Mouse (Mus musculus) liver, adult 2 months (tissue): ENCODE measurements around the gene Ppp1r1b. TPM values are rescaled to one million over a fixed set of nuclear protein-coding genes. Genes with fewer than 3 reads are reported as not detected.
A peak's percentile ranks its signal among the peaks of the same experiment; 100 is the strongest.

ENCODE experiments used
- DNase-seq: peaks from one replicate; pipeline ENCODE4 v3.0.0-alpha.2; 2011; ENCODE audit warnings: low read depth, low spot score; ENCODE audit errors: extremely low read depth
- H3K27ac ChIP-seq: fragments of 200-500 bp; replicated peaks from 2 replicates; pipeline ENCODE4 v1.5.1; 2012; ENCODE audit warnings: low read depth, mild to moderate bottlenecking, control low read depth, inconsistent platforms, low read length; ENCODE audit not compliant: insufficient read depth
- H3K27me3 ChIP-seq: fragments of 200-500 bp; 2 replicates; pipeline ENCODE4 v1.6.1; 2012; ENCODE audit warnings: mild to moderate bottlenecking, moderate library complexity, low read length, inconsistent platforms; ENCODE audit not compliant: control insufficient read depth, insufficient read depth
- H3K36me3 ChIP-seq: fragments of 200-500 bp; 2 replicates; pipeline ENCODE4 v1.6.1; 2012; ENCODE audit warnings: low read length, inconsistent platforms; ENCODE audit not compliant: control insufficient read depth, insufficient read depth
- H3K4me1 ChIP-seq: fragments of 200-500 bp; 2 replicates; pipeline ENCODE4 v1.6.1; 2011; ENCODE audit warnings: low read length; ENCODE audit not compliant: control insufficient read depth, insufficient read depth
- H3K4me3 ChIP-seq: fragments of 200-500 bp; 2 replicates; pipeline ENCODE4 v1.5.1; 2011; ENCODE audit warnings: low read depth, mild to moderate bottlenecking, control low read depth, low read length, moderate library complexity; ENCODE audit not compliant: insufficient read depth
- H3K79me2 ChIP-seq: fragments of 200-500 bp; 2 replicates; pipeline ENCODE4 v1.6.1; 2012; ENCODE audit warnings: inconsistent platforms, mild to moderate bottlenecking, low read length, moderate library complexity; ENCODE audit not compliant: control insufficient read depth, insufficient read depth
- H3K9ac ChIP-seq: fragments of 200-500 bp; 2 replicates; pipeline ENCODE4 v1.6.1; 2012; ENCODE audit warnings: low read depth, mild to moderate bottlenecking, control low read depth, inconsistent platforms, low read length
- CTCF ChIP-seq: fragments of 200-500 bp; IDR thresholded peaks from 2 replicates; pipeline ENCODE4 v1.5.1; 2011; ENCODE audit warnings: low read depth, low read length, control low read depth
- POLR2A ChIP-seq: fragments of 200-500 bp; IDR thresholded peaks from 2 replicates; pipeline ENCODE4 v1.6.1; 2011; ENCODE audit warnings: low read length, control low read depth; ENCODE audit not compliant: insufficient read depth; ENCODE audit errors: extremely low read depth
- WGBS: fragments of 180-500 bp; shearing (Covaris S2); methylation state at CpG from one replicate; pipeline ENCODE4 v1.1.7; 2018; 5-methylcytosine and 5-hydroxymethylcytosine counted together
- polyA plus RNA-seq: library from polyadenylated mRNA; depleted of rRNA; stranded (reverse); fragments of >200 nt; gene quantifications from 2 replicates; pipeline ENCODE4 v1.2.3, GENCODE M21; 2012
- total RNA-seq: library from RNA; depleted of rRNA; stranded (reverse); fragments of >200 nt; gene quantifications from 2 replicates; pipeline ENCODE4 v1.2.3, GENCODE M21; 2014

The Ppp1r1b gene
- total and polyA plus RNA-seq, 2 experiments, result 0.55 to 4.3 TPM

DNA sequence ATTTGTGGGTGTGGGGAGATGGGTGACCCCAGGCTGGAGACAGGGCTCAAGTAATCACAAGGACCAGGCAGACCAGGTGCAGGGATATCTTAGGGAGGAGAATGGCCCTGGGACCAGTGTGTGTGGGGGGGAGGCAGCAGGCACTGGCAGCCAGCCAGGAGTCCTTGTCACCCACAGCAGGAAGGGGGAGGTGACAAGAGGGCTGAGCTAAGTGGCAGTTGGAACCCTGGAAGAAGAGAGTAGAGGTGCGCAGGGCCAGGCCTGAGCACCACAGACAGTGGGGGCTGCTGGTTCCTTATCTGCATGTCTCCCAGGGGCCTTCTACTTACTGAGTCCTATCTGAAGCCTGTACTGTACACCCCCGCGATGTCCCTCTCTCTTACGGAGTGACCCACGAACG lies 45.1 kb downstream of the Ppp1r1b start:
- Histone ChIP-seq H3K79me2 (no peaks in the 10 kb centered on the region), H3K9ac (no peak overlapping the region), H3K4me1 (no peaks in the 10 kb centered on the region), H3K27ac (no peak overlapping the region), H3K36me3 (no peaks in the 10 kb centered on the region), H3K4me3 (no peak overlapping the region), H3K27me3 (no peaks in the 10 kb centered on the region)
- WGBS, result 81% methylated on average over 6 of the region's 6 CpGs
- DNase-seq, result no peak
- TF ChIP-seq POLR2A (no peak), CTCF (no peak)

- Histone ChIP-seq H3K79me2 (no peaks in the 10 kb centered on the region), H3K27ac (no peak overlapping the region), H3K36me3 (no peaks in the 10 kb centered on the region), H3K27me3 (no peaks in the 10 kb centered on the region), H3K4me1 (no peaks in the 10 kb centered on the region), H3K9ac (no peak overlapping the region), H3K4me3 (no peak overlapping the region)
- DNase-seq, result no peak
- TF ChIP-seq CTCF (no peak), POLR2A (no peak)
- WGBS, result 43% methylated on average over 6 of the region's 6 CpGs
Observed at GRCm38 (mm10) chr11:98394301-98394700, 46.1 kb downstream of the Ppp1r1b start.

GRCm38 (mm10) chr11:98395041-98395440 lies 46.8 kb downstream of the Ppp1r1b start:
- WGBS, result 29% methylated on average over 4 of the region's 4 CpGs
- no peak overlapping the region for H3K9ac ChIP-seq
- no peak overlapping the region for H3K4me3 ChIP-seq
- no peak overlapping the region for H3K27ac ChIP-seq
- no peaks in the 10 kb centered on the region for H3K36me3 ChIP-seq
- no peaks in the 10 kb centered on the region for H3K79me2 ChIP-seq
- no peak for DNase-seq
- no peaks in the 10 kb centered on the region for H3K27me3 ChIP-seq
- TF ChIP-seq CTCF (no peak), POLR2A (no peak)
- H3K4me1 ChIP-seq, result no peaks in the 10 kb centered on the region

DNA sequence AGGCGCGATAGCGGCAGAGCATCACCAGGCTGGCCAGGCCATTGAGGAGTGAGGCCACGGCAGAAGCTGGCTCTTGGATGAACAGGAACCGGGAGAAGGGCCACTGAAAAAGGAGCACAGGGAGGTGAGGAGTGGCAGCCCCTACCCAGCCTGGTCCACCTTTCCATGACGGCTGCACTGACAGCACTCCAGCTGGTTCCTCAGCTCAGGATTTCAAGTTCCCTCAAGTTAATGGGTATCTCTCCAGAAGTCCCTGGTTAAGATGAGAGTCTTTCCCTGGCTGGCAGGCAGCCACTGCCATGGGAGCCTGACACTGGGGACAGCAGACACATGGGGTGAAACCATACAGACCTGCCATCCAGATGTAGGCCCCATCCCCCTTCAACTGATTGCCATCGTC lies 49.7 kb downstream of the Ppp1r1b start:
- H3K27ac ChIP-seq, result no peak overlapping the region
- no peaks in the 10 kb centered on the region for H3K27me3 ChIP-seq
- no peaks in the 10 kb centered on the region for H3K79me2 ChIP-seq
- no peak overlapping the region for H3K4me3 ChIP-seq
- no peak for DNase-seq
- no peak for TF ChIP-seq CTCF
- no peak for TF ChIP-seq POLR2A
- no peak overlapping the region for H3K9ac ChIP-seq
- 93% methylated on average over 7 of the region's 7 CpGs for WGBS
- peaks cover 2% of the 10 kb centered on the region for H3K4me1 ChIP-seq
- no peaks in the 10 kb centered on the region for H3K36me3 ChIP-seq

DNA sequence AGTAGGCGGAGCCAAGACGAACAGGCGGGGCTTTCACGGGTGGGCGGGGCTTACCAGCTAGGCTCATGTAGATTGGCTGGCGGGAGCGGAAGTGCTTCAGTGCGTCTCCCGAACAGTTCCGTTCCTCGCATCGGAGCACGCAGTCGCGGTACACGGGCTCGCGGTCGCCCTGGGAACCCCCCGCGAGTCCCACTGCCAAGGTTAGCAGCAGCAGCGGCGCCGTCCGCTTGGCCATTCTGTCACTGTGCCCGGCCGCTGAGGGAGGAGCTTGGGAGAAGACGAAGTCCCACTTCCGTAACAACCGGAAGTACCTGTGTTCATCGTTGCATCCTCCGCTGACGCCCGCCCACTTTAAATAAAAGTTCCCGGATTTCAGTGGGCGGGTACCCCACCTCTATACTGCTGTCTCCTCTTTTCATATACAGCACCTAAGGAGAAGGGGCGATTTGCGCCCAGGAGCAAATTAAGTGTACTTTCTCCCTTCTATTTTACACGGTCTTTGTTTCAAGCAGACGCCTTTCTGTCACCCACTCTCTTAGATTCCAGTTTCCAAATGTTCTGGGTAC lies 52.0 kb downstream of the Ppp1r1b start, which contains the start of gene Pgap3:
Gene Pgap3 (minus strand): TSS at position 330 of the 566 bp plus-strand sequence.
- Histone ChIP-seq H3K27me3 (no peaks in the 10 kb centered on the region), H3K36me3 (no peaks in the 10 kb centered on the region), H3K79me2 (no peaks in the 10 kb centered on the region), H3K4me3 (peak within 1 kb of the TSS; percentile 76), H3K4me1 (peaks cover 2% of the 10 kb centered on the region), H3K9ac (peak within 1 kb of the TSS; percentile 82), H3K27ac (peak within 1 kb of the TSS; percentile 20; the same call in 1 of the 2 replicates)
- WGBS, result under 1% methylated on average over 40 of the region's 40 CpGs
- TF ChIP-seq POLR2A (0 out of 2 replicates have a peak, but pooled peaks have one; percentile 15), CTCF (no peak)
- DNase-seq, result peak; percentile 74

- Histone ChIP-seq H3K9ac (no peak overlapping the region), H3K4me1 (peaks cover 2% of the 10 kb centered on the region), H3K27ac (no peak overlapping the region), H3K4me3 (no peak overlapping the region), H3K79me2 (no peaks in the 10 kb centered on the region), H3K27me3 (no peaks in the 10 kb centered on the region), H3K36me3 (no peaks in the 10 kb centered on the region)
- WGBS, result 35% methylated on average over 3 of the region's 3 CpGs
- DNase-seq, result peak; percentile 10
- no peak for TF ChIP-seq CTCF
- no peak for TF ChIP-seq POLR2A
Observed at GRCm38 (mm10) chr11:98400816-98401215, 52.6 kb downstream of the Ppp1r1b start.
